Mouse (Mus musculus): ENCODE measurements around the gene Arhgap35. TPM values are rescaled to one million over a fixed set of nuclear protein-coding genes. Genes with fewer than 3 reads are reported as not detected.

The Arhgap35 gene
- total RNA-seq (2023): 10 to 100 TPM; 22.5 to 23.6 TPM

DNA sequence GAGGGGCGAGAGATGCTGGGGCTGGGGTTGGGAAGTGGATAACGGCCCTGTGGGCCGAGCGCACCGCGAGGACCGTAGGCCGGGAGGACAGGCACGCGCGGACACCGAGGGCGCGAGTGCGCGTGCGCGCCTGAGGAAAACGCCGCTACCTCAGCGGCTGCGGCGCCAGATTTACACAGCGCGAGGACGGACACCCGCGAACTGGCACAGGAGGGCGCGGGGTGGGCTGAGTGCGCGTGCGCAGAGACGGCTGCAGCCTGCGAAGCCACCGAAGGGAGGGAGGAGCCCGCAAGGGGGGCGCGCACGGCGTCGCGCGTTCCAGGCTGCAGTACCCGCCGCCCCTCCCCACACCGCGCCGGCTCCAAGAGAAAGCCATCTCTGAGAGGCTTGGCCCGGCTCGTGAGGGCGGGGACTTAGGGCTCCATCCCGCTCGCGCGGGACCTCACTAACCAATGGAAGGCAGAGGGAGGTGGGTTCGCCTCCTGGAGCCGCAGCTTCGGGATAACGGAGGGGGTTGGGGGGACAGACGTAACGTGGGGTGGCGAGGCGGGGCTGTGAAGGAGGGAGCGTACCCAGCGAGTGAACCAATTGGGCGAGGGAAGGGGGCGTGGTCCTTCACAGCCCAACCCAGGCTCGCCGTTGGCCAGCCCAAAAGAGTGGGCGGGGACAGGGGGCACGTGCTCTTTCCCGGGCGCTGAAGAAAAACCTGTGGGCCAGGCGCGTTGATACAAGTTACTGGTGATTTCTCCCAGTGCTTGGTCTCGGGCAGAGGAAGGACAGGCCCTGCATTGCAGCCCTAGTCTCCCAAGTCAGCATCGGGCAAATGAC lies at the start of gene Arhgap35:
Gene Arhgap35 (minus strand): TSS at position 106 of the 828 bp plus-strand sequence.

DNA sequence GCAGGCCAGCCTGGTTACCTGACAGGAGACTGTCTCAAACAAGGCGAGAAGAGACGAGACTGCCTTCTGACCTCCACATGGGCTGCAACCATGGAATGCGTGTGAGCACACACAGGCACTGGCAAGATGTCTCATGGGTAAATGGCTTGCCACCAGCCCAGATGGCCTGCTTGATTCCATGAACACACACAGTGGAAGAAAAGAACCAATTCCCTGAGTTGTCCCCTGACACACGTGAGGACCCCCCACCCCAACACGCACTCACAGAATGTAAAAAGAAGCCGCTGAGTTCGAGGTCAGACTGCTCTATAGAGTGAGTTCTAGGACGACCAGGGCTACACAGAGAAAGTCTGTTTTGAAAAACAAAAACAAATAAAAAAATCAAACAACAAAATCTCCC lies 137.2 kb downstream of the Arhgap35 start, which contains the start of gene Npas1:
Gene Npas1 (minus strand): TSS at position 101 of the 400 bp plus-strand sequence.

DNA sequence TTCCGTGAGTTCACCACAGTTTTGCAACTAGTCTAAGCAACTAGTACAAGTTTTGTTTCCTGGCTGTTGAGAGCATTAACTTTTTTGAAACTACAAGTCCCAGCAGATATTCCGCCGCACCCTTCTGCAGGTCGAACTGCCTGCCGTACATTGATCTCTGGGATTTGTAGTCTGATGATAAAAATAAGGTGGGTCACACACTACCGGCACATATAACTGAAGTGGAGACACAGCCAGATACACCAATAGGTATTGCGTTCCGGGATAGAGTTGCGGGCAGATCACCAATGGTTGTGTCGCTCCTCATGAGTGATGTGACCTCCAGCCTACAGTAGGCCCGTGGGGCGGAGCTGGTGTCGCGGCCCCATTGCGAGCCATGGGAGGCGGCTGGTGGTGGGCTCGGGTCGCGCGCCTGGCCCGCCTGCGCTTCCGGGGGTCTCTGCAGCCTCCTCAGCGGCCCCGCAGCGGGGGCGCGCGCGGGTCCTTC lies 162.2 kb downstream of the Arhgap35 start, which contains the start of gene Tmem160:
Gene Tmem160 (plus strand): TSS at position 193 of the 487 bp plus-strand sequence.

Other genes starting within 250 kb of the Arhgap35 start
- gene Sae1, start 227.2 kb downstream of the Arhgap35 start, total RNA-seq (2023): 10 to 100 TPM; 57.8 to 58.5 TPM
- 100 to 1,000 TPM in 1 of 2 experiments, 10 to 100 TPM in 1; 90.6 to 108 TPM for gene Zc3h4, start 214.1 kb downstream of the Arhgap35 start, total RNA-seq (2023)
- gene Tmem160, start 162.2 kb downstream of the Arhgap35 start, total RNA-seq (2023): 10 to 100 TPM; 39.2 to 41.6 TPM
- not detected for gene Npas1, start 137.3 kb downstream of the Arhgap35 start, total RNA-seq (2023)
- not detected for gene Ceacam15, start 60.7 kb upstream of the Arhgap35 start, total RNA-seq (2023)
- gene Ceacam9, start 106.9 kb upstream of the Arhgap35 start, total RNA-seq (2023): not detected
- 10 to 100 TPM; 72.7 to 84.2 TPM for gene Ap2s1, start 123.4 kb upstream of the Arhgap35 start, total RNA-seq (2023)
- gene Slc1a5, start 166.3 kb upstream of the Arhgap35 start, total RNA-seq (2023): 100 to 1,000 TPM; 185 to 202 TPM
- 100 to 1,000 TPM; 139 to 176 TPM for gene Strn4, start 200.9 kb upstream of the Arhgap35 start, total RNA-seq (2023)
- 10 to 100 TPM; 26.3 to 29.3 TPM for gene Fkrp, start 201.7 kb upstream of the Arhgap35 start, total RNA-seq (2023)
- 100 to 1,000 TPM; 277 to 288 TPM for gene Prkd2, start 227.9 kb upstream of the Arhgap35 start, total RNA-seq (2023)